Mouse (Mus musculus) heart, embryonic 14.5 days (tissue): Measurements from ENCODE around the gene Fam168a. TPM values are rescaled to one million over a fixed set of nuclear protein-coding genes. Genes with fewer than 3 reads are reported as not detected.
"Not testable (repeated sequence)": the region's sequence is repeated elsewhere in the genome, so short reads cannot be mapped to it uniquely, and the experiment has no call there.

ENCODE experiments used
- ATAC-seq: fragments of 200-750 bp; cut with Nextera tagmentation; 2 replicates; pipeline ENCODE4 v1.8.0; 2017; ENCODE audit warnings: low read depth, moderate TSS enrichment; ENCODE audit not compliant: insufficient number of reproducible peaks, insufficient read depth, low FRiP score
- H3K27ac ChIP-seq, 2 experiments: fragments of 200-500 bp in 1 of 2; fragments of 300-500 bp in 1 of 2; sonication (generic) in 1 of 2; replicated peaks in 1 of 2; 2 replicates each; pipeline ENCODE4 v1.5.1; 2012 to 2014; ENCODE audit warnings: low read depth in 2 of 2, low read length in 2 of 2, control low read depth in 1 of 2, mild to moderate bottlenecking in 1 of 2, mixed read lengths in 1 of 2; ENCODE audit not compliant: control insufficient read depth in 1 of 2, insufficient read depth in 1 of 2
- H3K27me3 ChIP-seq: fragments of 300-500 bp; sonication (generic); 2 replicates; pipeline ENCODE4 v1.6.1; 2014; ENCODE audit warnings: mild to moderate bottlenecking, low read length, control low read depth; ENCODE audit not compliant: control insufficient read depth, insufficient read depth
- H3K36me3 ChIP-seq: fragments of 300-500 bp; sonication (generic); 2 replicates; pipeline ENCODE4 v1.6.1; 2014; ENCODE audit warnings: mild to moderate bottlenecking, control low read depth, low read length, mixed read lengths; ENCODE audit not compliant: control insufficient read depth, insufficient read depth
- H3K4me1 ChIP-seq, 2 experiments: fragments of 200-500 bp in 1 of 2; fragments of 300-500 bp in 1 of 2; sonication (generic) in 1 of 2; 2 replicates each; pipeline ENCODE4 v1.6.1; 2012 to 2014; ENCODE audit warnings: low read length in 2 of 2, control low read depth in 1 of 2, mixed read lengths in 1 of 2; ENCODE audit not compliant: control insufficient read depth in 2 of 2, insufficient read depth in 2 of 2
- H3K4me2 ChIP-seq: fragments of 300-500 bp; sonication (generic); 2 replicates; pipeline ENCODE4 v1.6.1; 2014; ENCODE audit warnings: mild to moderate bottlenecking, low read length
- H3K4me3 ChIP-seq, 2 experiments: fragments of 200-500 bp in 1 of 2; fragments of 300-500 bp in 1 of 2; sonication (generic) in 1 of 2; 2 replicates each; pipeline ENCODE4 v1.5.1; 2012 to 2014; ENCODE audit warnings: low read length in 2 of 2, mild to moderate bottlenecking in 2 of 2, control low read depth in 1 of 2, low read depth in 1 of 2, moderate library complexity in 1 of 2; ENCODE audit not compliant: control insufficient read depth in 1 of 2, insufficient read depth in 1 of 2
- H3K9ac ChIP-seq: fragments of 300-500 bp; sonication (generic); 2 replicates; pipeline ENCODE4 v1.6.1; 2014; ENCODE audit warnings: mild to moderate bottlenecking, low read length
- H3K9me3 ChIP-seq: fragments of 300-500 bp; sonication (generic); 2 replicates; pipeline ENCODE4 v1.6.1; 2016; ENCODE audit warnings: low read length, control low read depth; ENCODE audit not compliant: control insufficient read depth
- WGBS: fragments of 180-500 bp; shearing (Covaris S2); extraction: QIAGEN DNeasy Blood & Tissue Kit; methylation state at CpG from one replicate; pipeline ENCODE4 v1.1.7; 2014; 5-methylcytosine and 5-hydroxymethylcytosine counted together
- polyA plus RNA-seq: library from polyadenylated mRNA; unstranded; fragments of >200 nt; fragmentation: Nextera tagmentation; extraction: Ambion mirVana; gene quantifications from 2 replicates; pipeline ENCODE4 v1.2.1, GENCODE M21; 2014

Gene Fam168a
- polyA plus RNA-seq, 1 experiment from 2014 or later, result 36.4 TPM

DNA sequence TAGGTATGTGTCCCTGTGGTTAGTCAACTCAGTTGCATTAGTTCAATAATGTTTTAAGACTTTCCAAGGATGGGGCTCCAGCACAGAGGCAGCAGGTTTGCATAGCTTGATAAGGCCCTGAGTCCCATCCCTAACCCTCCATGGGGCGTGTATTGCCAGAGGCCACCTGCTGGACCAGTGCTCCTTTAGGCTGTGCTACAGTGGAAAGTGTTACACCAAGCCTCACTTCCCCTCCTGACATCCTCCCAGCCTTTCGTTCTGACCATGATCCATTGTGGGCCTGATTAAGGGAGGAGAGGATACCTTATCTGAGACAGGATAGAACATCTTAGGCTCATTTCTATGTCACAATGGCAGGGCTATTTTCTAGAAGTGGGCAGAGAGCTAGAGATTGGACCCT, 137.4 kb downstream of the Fam168a start:
- Histone ChIP-seq H3K4me2 (peak overlapping the region; percentile 7; the same call in 1 of the 2 replicates), H3K4me1 (peaks cover 20 to 33% of the 10 kb centered on the region in 2 experiments), H3K9me3 (no peaks in the 10 kb centered on the region), H3K36me3 (peaks cover 11% of the 10 kb centered on the region; the same call in 1 of the 2 replicates), H3K27me3 (no peaks in the 10 kb centered on the region), H3K27ac (peak overlapping the region; percentile 31 to 62; a peak in 1 of 4 replicates), H3K4me3 (no peak overlapping the region), H3K9ac (no peak overlapping the region)
- ATAC-seq, result no peak
- WGBS, result 48% methylated on average over 2 of the region's 2 CpGs

DNA sequence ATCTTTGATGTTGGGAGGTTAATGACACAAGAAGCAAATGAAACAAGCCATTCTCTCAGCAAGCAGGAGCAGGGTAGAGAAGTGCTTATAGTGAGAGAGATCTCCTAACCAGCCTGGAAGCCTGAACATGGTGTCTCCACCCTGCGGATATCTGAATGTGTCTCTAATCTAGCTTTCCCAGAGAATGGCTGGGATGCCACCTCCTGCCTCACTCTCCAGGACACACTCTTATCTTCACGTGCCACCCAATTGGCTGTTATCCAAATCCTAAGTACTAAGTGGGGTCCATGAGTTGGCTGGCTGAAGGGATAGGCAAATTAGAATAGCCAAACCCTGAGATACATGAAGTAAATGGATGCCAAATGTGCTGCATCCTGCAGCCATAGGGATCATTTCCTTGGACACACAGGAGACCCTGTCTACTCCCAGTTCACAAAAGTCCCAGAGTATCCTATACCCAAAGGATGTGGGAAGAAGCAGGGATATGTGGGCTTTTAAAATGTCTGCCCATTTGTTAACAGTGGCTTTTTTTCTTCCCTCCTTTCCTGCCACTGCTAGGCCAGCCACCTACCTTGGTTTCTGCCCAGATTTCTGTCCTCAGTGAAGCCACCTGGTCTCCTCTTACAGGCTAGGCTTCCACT, 138.1 kb downstream of the Fam168a start:
- 11% methylated on average over 2 of the region's 2 CpGs for WGBS

DNA sequence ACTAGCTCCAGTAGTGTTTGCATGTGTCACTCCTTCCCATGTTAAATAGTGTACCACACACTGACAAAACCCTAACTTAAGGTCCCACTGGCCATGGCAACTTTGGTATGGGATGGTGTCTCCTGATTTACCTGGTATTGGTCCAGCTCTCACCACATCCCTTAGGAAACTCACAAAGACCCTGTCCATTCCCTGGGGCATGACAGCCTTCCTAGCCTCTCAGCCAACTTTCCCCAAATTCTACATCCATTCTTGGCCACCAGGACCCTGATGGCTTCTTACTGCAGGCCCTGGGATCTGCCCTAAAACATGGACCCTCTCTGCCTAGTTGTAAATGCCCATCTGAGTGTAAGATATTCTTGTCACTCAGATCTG, 138.6 kb downstream of the Fam168a start:
- H3K4me1 ChIP-seq, result peaks cover 17 to 22% of the 10 kb centered on the region in 2 experiments
- no peak overlapping the region for H3K4me3 ChIP-seq
- no peaks in the 10 kb centered on the region for H3K9me3 ChIP-seq
- peak overlapping the region; percentile 40 to 62 for H3K27ac ChIP-seq
- no peaks in the 10 kb centered on the region for H3K27me3 ChIP-seq
- H3K9ac ChIP-seq, result no peak overlapping the region
- H3K4me2 ChIP-seq, result no peak overlapping the region
- H3K36me3 ChIP-seq, result peaks cover 11% of the 10 kb centered on the region; the same call in 1 of the 2 replicates
- ATAC-seq, result no peak

More for the DNA sequence above, 138.1 kb downstream of the Fam168a start:
- ATAC-seq, result no peak
- Histone ChIP-seq H3K9ac (no peak overlapping the region), H3K4me2 (peak overlapping the region; percentile 7; the same call in 1 of the 2 replicates), H3K4me3 (no peak overlapping the region), H3K27me3 (no peaks in the 10 kb centered on the region), H3K9me3 (no peaks in the 10 kb centered on the region), H3K36me3 (peaks cover 11% of the 10 kb centered on the region; the same call in 1 of the 2 replicates), H3K4me1 (peaks cover 19 to 27% of the 10 kb centered on the region in 2 experiments), H3K27ac (peak overlapping the region; percentile 31 to 62; a peak in 3 of 4 replicates)

DNA sequence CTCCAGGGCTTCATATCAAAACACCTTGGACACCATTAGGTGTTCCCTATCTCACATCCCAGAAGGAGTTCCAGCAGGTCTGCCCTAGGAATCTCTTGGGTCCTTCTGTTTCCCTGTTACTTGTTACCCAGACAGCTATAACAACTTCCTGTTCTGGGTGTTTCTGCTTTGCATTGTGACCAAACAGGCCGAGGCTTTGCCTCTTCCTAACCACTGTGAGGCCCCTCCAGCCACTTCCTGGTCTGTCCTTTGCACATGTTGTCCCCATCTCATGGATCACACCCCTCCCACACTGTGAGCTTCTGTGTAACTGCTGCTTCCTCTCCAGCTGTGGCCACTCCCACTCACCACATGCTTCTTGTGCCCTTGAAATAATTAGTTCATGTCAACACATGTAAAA, 139.0 kb downstream of the Fam168a start:
- no peak overlapping the region for H3K9ac ChIP-seq
- 21% methylated on average over 1 of the region's 1 CpGs for WGBS
- peaks cover 11% of the 10 kb centered on the region; the same call in 1 of the 2 replicates for H3K36me3 ChIP-seq
- no peaks in the 10 kb centered on the region for H3K9me3 ChIP-seq
- no peak overlapping the region for H3K4me3 ChIP-seq
- ATAC-seq, result no peak; the same call in 1 of the 2 replicates
- no peak overlapping the region for H3K4me2 ChIP-seq
- H3K27ac ChIP-seq, result peak overlapping the region; percentile 40 to 62
- no peaks in the 10 kb centered on the region for H3K27me3 ChIP-seq
- H3K4me1 ChIP-seq, result peaks cover 17 to 18% of the 10 kb centered on the region in 2 experiments

DNA sequence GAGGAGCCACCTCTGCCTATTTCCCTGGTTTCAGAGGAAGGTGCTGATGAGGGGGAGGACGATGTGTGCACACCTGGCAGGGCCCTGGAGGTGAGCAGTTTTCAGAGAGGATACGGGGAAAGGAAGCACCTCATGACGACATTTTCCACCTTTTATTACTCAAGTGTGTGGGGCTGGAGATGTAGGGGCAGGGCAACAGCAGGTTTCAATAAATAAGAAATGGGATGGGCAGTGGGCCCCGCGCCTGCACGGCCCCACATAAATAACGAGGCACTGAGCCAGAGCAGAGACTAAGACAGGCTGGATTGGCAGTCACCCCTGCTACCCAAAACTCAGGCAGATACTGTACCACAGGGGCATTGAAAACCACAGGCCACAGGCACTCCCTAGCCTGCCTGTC, 139.6 kb downstream of the Fam168a start:
- 83% methylated on average over 7 of the region's 7 CpGs for WGBS
- not testable (repeated sequence) for H3K27ac ChIP-seq, ATAC-seq, H3K9me3 ChIP-seq, H3K27me3 ChIP-seq, H3K9ac ChIP-seq, H3K4me2 ChIP-seq, H3K4me3 ChIP-seq
- H3K4me1 ChIP-seq, result peaks cover 17 to 18% of the 10 kb centered on the region in 2 experiments
- peaks cover 11% of the 10 kb centered on the region; the same call in 1 of the 2 replicates for H3K36me3 ChIP-seq

DNA sequence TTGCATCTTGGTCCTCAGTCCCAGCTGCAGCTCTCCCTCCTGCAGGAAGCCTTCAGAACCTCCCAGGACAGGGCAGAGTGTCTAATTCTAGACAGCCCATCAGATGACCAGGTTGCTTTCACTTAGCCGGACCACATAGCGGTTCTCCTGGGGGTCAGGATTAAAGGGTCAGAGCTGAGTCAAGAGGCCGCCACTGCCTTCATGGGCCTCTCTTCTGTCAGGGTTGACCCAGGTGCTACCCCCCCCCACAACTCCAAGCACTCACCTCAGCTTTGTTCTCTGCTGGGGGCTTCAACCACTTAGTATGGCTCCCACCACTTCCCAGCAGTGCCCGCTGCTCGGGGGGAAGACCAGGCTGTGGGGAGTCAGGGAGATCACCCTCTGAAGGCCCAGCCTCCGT, 140.7 kb downstream of the Fam168a start:
- no peak for ATAC-seq
- Histone ChIP-seq H3K36me3 (peaks cover 10% of the 10 kb centered on the region; the same call in 1 of the 2 replicates), H3K4me3 (no peak overlapping the region), H3K4me2 (no peak overlapping the region), H3K9ac (no peak overlapping the region), H3K27me3 (no peaks in the 10 kb centered on the region), H3K4me1 (peaks cover 21 to 26% of the 10 kb centered on the region in 2 experiments), H3K27ac (no peak overlapping the region), H3K9me3 (no peaks in the 10 kb centered on the region)
- 91% methylated on average over 6 of the region's 6 CpGs for WGBS

DNA sequence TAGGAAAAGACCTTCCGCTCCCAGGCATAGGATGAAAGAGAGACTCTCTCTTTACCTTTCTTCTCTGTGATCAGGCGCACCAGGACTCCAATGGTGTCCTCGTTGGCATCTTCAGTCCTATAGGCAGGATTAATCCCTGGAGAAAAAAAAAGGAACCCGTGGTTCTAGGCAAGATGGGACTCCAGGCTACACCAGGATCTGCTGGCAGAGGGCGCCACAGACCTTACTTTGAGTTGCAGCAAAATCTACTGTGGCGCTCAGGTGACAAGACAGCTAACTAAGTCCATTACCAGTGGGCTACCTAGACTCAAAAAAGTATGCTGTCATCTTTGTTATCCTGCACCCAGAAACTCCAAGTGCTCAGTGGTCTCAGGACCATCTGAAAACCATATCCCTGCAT, 142.3 kb downstream of the Fam168a start:
- no peak overlapping the region for H3K9ac ChIP-seq
- H3K4me2 ChIP-seq, result no peak overlapping the region
- H3K4me1 ChIP-seq, result peaks cover 36 to 43% of the 10 kb centered on the region in 2 experiments
- no peaks in the 10 kb centered on the region for H3K27me3 ChIP-seq
- no peak overlapping the region for H3K4me3 ChIP-seq
- H3K36me3 ChIP-seq, result 0 out of 2 replicates have a peak, but pooled peaks cover 6% of the 10 kb centered on the region
- ATAC-seq, result no peak
- no peak overlapping the region for H3K27ac ChIP-seq
- no peaks in the 10 kb centered on the region for H3K9me3 ChIP-seq
- 28% methylated on average over 6 of the region's 6 CpGs for WGBS
